Mouse (Mus musculus): ENCODE data around the gene Rgs14. TPM values are rescaled to one million over a fixed set of nuclear protein-coding genes. Genes with fewer than 3 reads are reported as not detected.

The Rgs14 gene
- polyA plus RNA-seq, 1 experiment = 0.10 TPM

- peaks cover 2% of the 10 kb centered on the region for H3K4me1 ChIP-seq (ENCODE audit: control insufficient read depth, insufficient read depth, low read length)
- H3K36me3 ChIP-seq (ENCODE audit: control insufficient read depth, insufficient read depth, low read length) = no peaks in the 10 kb centered on the region
- TF ChIP-seq CTCF (IDR thresholded peaks at IDR 0.05; ENCODE audit: control insufficient read depth, insufficient read depth, insufficient replicate concordance, low read depth, low read length) = no peak
- TF ChIP-seq POLR2A (IDR thresholded peaks at IDR 0.05; ENCODE audit: control insufficient read depth, low read depth, low read length) = no peak
- H3K27me3 ChIP-seq (ENCODE audit: control insufficient read depth, insufficient read depth, low read length) = no peaks in the 10 kb centered on the region
- no peak overlapping the region for H3K4me3 ChIP-seq (ENCODE audit: control insufficient read depth, low read depth, low read length)
- H3K27ac ChIP-seq (ENCODE audit: control insufficient read depth, insufficient read depth, low read depth, low read length) = no peak overlapping the region
Measured at GRCm38 (mm10) chr13:55335701-55336100, 33.8 kb upstream of the Rgs14 start.

- TF ChIP-seq CTCF (IDR thresholded peaks at IDR 0.05; ENCODE audit: control insufficient read depth, insufficient read depth, insufficient replicate concordance, low read depth, low read length) (no peak), POLR2A (IDR thresholded peaks at IDR 0.05; ENCODE audit: control insufficient read depth, low read depth, low read length) (no peak)
- no peaks in the 10 kb centered on the region for H3K4me1 ChIP-seq (ENCODE audit: control insufficient read depth, insufficient read depth, low read length)
- H3K4me3 ChIP-seq (ENCODE audit: control insufficient read depth, low read depth, low read length) = no peak overlapping the region
- H3K36me3 ChIP-seq (ENCODE audit: control insufficient read depth, insufficient read depth, low read length) = no peaks in the 10 kb centered on the region
- H3K27ac ChIP-seq (ENCODE audit: control insufficient read depth, insufficient read depth, low read depth, low read length) = no peak overlapping the region
- H3K27me3 ChIP-seq (ENCODE audit: control insufficient read depth, insufficient read depth, low read length) = no peaks in the 10 kb centered on the region
Measured at GRCm38 (mm10) chr13:55337341-55337975, 32.1 kb upstream of the Rgs14 start.

GRCm38 (mm10) chr13:55338131-55339054 is 31.1 kb upstream of the Rgs14 start:
- Histone ChIP-seq H3K4me3 (ENCODE audit: control insufficient read depth, low read depth, low read length) (no peak overlapping the region), H3K36me3 (ENCODE audit: control insufficient read depth, insufficient read depth, low read length) (no peaks in the 10 kb centered on the region), H3K27ac (ENCODE audit: control insufficient read depth, insufficient read depth, low read depth, low read length) (no peak overlapping the region), H3K4me1 (ENCODE audit: control insufficient read depth, insufficient read depth, low read length) (no peaks in the 10 kb centered on the region), H3K27me3 (ENCODE audit: control insufficient read depth, insufficient read depth, low read length) (no peaks in the 10 kb centered on the region)
- TF ChIP-seq POLR2A (IDR thresholded peaks at IDR 0.05; ENCODE audit: control insufficient read depth, low read depth, low read length) (no peak), CTCF (IDR thresholded peaks at IDR 0.05; ENCODE audit: control insufficient read depth, insufficient read depth, insufficient replicate concordance, low read depth, low read length) (no peak)

GRCm38 (mm10) chr13:55339259-55339658 is 30.3 kb upstream of the Rgs14 start:
- no peak overlapping the region for H3K4me3 ChIP-seq (ENCODE audit: control insufficient read depth, low read depth, low read length)
- H3K4me1 ChIP-seq (ENCODE audit: control insufficient read depth, insufficient read depth, low read length) = no peaks in the 10 kb centered on the region
- TF ChIP-seq POLR2A (IDR thresholded peaks at IDR 0.05; ENCODE audit: control insufficient read depth, low read depth, low read length) (no peak), CTCF (IDR thresholded peaks at IDR 0.05; ENCODE audit: control insufficient read depth, insufficient read depth, insufficient replicate concordance, low read depth, low read length) (no peak)
- H3K27ac ChIP-seq (ENCODE audit: control insufficient read depth, insufficient read depth, low read depth, low read length) = no peak overlapping the region
- no peaks in the 10 kb centered on the region for H3K27me3 ChIP-seq (ENCODE audit: control insufficient read depth, insufficient read depth, low read length)
- no peaks in the 10 kb centered on the region for H3K36me3 ChIP-seq (ENCODE audit: control insufficient read depth, insufficient read depth, low read length)

GRCm38 (mm10) chr13:55342469-55342868 is 27.1 kb upstream of the Rgs14 start:
- Histone ChIP-seq H3K4me3 (ENCODE audit: control insufficient read depth, low read depth, low read length) (no peak overlapping the region), H3K36me3 (ENCODE audit: control insufficient read depth, insufficient read depth, low read length) (no peaks in the 10 kb centered on the region), H3K4me1 (ENCODE audit: control insufficient read depth, insufficient read depth, low read length) (no peaks in the 10 kb centered on the region), H3K27ac (ENCODE audit: control insufficient read depth, insufficient read depth, low read depth, low read length) (no peak overlapping the region), H3K27me3 (ENCODE audit: control insufficient read depth, insufficient read depth, low read length) (no peaks in the 10 kb centered on the region)
- TF ChIP-seq POLR2A (IDR thresholded peaks at IDR 0.05; ENCODE audit: control insufficient read depth, low read depth, low read length) (no peak), CTCF (IDR thresholded peaks at IDR 0.05; ENCODE audit: control insufficient read depth, insufficient read depth, insufficient replicate concordance, low read depth, low read length) (no peak)

GRCm38 (mm10) chr13:55344286-55344685 is 25.2 kb upstream of the Rgs14 start:
- Histone ChIP-seq H3K27me3 (ENCODE audit: control insufficient read depth, insufficient read depth, low read length) (no peaks in the 10 kb centered on the region), H3K4me3 (ENCODE audit: control insufficient read depth, low read depth, low read length) (no peak overlapping the region), H3K36me3 (ENCODE audit: control insufficient read depth, insufficient read depth, low read length) (peaks cover 2% of the 10 kb centered on the region), H3K4me1 (ENCODE audit: control insufficient read depth, insufficient read depth, low read length) (no peaks in the 10 kb centered on the region), H3K27ac (ENCODE audit: control insufficient read depth, insufficient read depth, low read depth, low read length) (no peak overlapping the region)
- TF ChIP-seq CTCF (IDR thresholded peaks at IDR 0.05; ENCODE audit: control insufficient read depth, insufficient read depth, insufficient replicate concordance, low read depth, low read length) (no peak), POLR2A (IDR thresholded peaks at IDR 0.05; ENCODE audit: control insufficient read depth, low read depth, low read length) (no peak)

- Histone ChIP-seq H3K4me3 (ENCODE audit: control insufficient read depth, low read depth, low read length) (no peak overlapping the region), H3K36me3 (ENCODE audit: control insufficient read depth, insufficient read depth, low read length) (peaks cover 5% of the 10 kb centered on the region), H3K27me3 (ENCODE audit: control insufficient read depth, insufficient read depth, low read length) (no peaks in the 10 kb centered on the region), H3K4me1 (ENCODE audit: control insufficient read depth, insufficient read depth, low read length) (no peaks in the 10 kb centered on the region), H3K27ac (ENCODE audit: control insufficient read depth, insufficient read depth, low read depth, low read length) (no peak overlapping the region)
- TF ChIP-seq CTCF (IDR thresholded peaks at IDR 0.05; ENCODE audit: control insufficient read depth, insufficient read depth, insufficient replicate concordance, low read depth, low read length) (no peak), POLR2A (IDR thresholded peaks at IDR 0.05; ENCODE audit: control insufficient read depth, low read depth, low read length) (no peak)
Measured at GRCm38 (mm10) chr13:55346745-55347144, 22.8 kb upstream of the Rgs14 start.
